Mouse (Mus musculus): ENCODE measurements around the gene Il17c.

- TF ChIP-seq POLR2A (IDR thresholded peaks at IDR 0.05; ENCODE audit: extremely low read depth, insufficient read depth, low read length) (no peak), CTCF (IDR thresholded peaks at IDR 0.05; ENCODE audit: extremely low read depth, insufficient read depth, low read length) (no peak)
Observed at GRCm38 (mm10) chr8:122436586-122437125, 14.8 kb downstream of the Il17c start.

All from cortical plate, adult 2 months (tissue).